Mouse (Mus musculus) CH12.LX (cell line): ENCODE measurements around the gene Brf1.

Experiments used
- E2F4 ChIP-seq: IDR thresholded peaks from 2 replicates; pipeline ENCODE4 v1.6.1; 2011; ENCODE audit warnings: low read depth, low read length, improper control_type of control experiment; ENCODE audit not compliant: insufficient replicate concordance
- HCFC1 ChIP-seq: IDR thresholded peaks from 2 replicates; pipeline ENCODE4 v1.6.1; 2012; ENCODE audit warnings: low read depth, mild to moderate bottlenecking, inconsistent platforms, low read length, improper control_type of control experiment
- MAZ ChIP-seq: IDR thresholded peaks from 2 replicates; pipeline ENCODE4 v1.6.1; 2012; ENCODE audit warnings: low read depth, mild to moderate bottlenecking, inconsistent platforms, low read length, improper control_type of control experiment, moderate library complexity
- PAX5 ChIP-seq: IDR thresholded peaks from 2 replicates; pipeline ENCODE4 v1.6.1; 2012; ENCODE audit warnings: low read length, inconsistent platforms, mixed read lengths
- POLR2A ChIP-seq: IDR thresholded peaks from 2 replicates; pipeline ENCODE4 v1.6.1; 2011; ENCODE audit warnings: low read depth, mild to moderate bottlenecking, improper control_type of control experiment, low read length
- POLR2AphosphoS2 ChIP-seq: IDR thresholded peaks from 2 replicates; pipeline ENCODE4 v1.6.1; 2011; ENCODE audit warnings: low read depth, low read length, improper control_type of control experiment
- RAD21 ChIP-seq: IDR thresholded peaks from 2 replicates; pipeline ENCODE4 v1.6.1; 2011; ENCODE audit warnings: low read depth, mild to moderate bottlenecking, low read length, improper control_type of control experiment, moderate library complexity
- USF2 ChIP-seq: conservative IDR thresholded peaks from 2 replicates; pipeline ENCODE4 v1.6.1; 2011; ENCODE audit warnings: low read depth, low read length, improper control_type of control experiment
- ZC3H11A ChIP-seq: IDR thresholded peaks from 2 replicates; pipeline ENCODE4 v1.6.1; 2012; ENCODE audit warnings: low read depth, mild to moderate bottlenecking, inconsistent platforms, low read length, improper control_type of control experiment

DNA sequence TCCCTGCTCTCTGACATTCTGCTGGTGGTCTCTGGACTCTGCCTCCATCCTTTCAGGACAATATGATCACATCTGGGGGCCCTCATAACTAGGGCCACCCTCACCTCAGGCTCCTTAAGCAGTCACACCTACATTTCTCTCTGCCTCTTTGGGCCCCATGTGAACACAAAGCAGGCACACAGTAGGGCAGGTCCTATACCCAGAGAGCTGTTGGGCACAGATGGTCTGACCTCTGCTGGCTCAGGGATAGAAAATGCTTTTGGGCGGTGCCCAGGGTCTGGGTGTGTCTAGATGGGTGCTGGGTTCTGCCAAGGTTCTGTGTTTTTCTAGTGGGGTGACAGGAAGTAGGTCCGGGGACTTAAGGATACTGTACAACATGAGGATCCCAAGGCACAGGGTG is 56.8 kb downstream of the Brf1 start:
- TF ChIP-seq PAX5 (no peak), MAZ (no peak), HCFC1 (no peak), POLR2A (no peak), USF2 (no peak), ZC3H11A (no peak), POLR2AphosphoS2 (no peak), RAD21 (no peak), E2F4 (no peak)
